Mouse (Mus musculus) heart, postnatal 0 days (tissue): ENCODE measurements around the gene Rhebl1. TPM values are rescaled to one million over a fixed set of nuclear protein-coding genes. Genes with fewer than 3 reads are reported as not detected.
A peak's percentile ranks its signal among the peaks of the same experiment; 100 is the strongest.

Experiments
- ATAC-seq: fragments of 200-750 bp; cut with Nextera tagmentation; 2 replicates; pipeline ENCODE4 v1.8.0; 2017; ENCODE audit warnings: low read depth, moderate number of reproducible peaks, moderate library complexity; ENCODE audit not compliant: insufficient read depth
- DNase-seq: peaks from one replicate; pipeline ENCODE4 v3.0.0-alpha.2; 2016; ENCODE audit warnings: low spot score
- H3K27ac ChIP-seq: fragments of 300-500 bp; sonication (generic); 2 replicates; pipeline ENCODE4 v1.5.1; 2014; ENCODE audit warnings: low read depth, mild to moderate bottlenecking
- H3K27me3 ChIP-seq: fragments of 300-500 bp; sonication (generic); 2 replicates; pipeline ENCODE4 v1.6.1; 2014; ENCODE audit warnings: low read length, mixed read lengths; ENCODE audit not compliant: control insufficient read depth, insufficient read depth
- H3K36me3 ChIP-seq: fragments of 300-500 bp; sonication (generic); replicated peaks from 2 replicates; pipeline ENCODE4 v1.6.1; 2014; ENCODE audit warnings: low read length, mixed read lengths; ENCODE audit not compliant: control insufficient read depth, insufficient read depth
- H3K4me1 ChIP-seq: fragments of 300-500 bp; sonication (generic); 2 replicates; pipeline ENCODE4 v1.6.1; 2014; ENCODE audit warnings: antibody characterized with exemption; ENCODE audit not compliant: control insufficient read depth, insufficient read depth
- H3K4me2 ChIP-seq: fragments of 300-500 bp; sonication (generic); 2 replicates; pipeline ENCODE4 v1.6.1; 2014; ENCODE audit warnings: low read depth, mild to moderate bottlenecking, low read length, moderate library complexity
- H3K4me3 ChIP-seq: fragments of 300-500 bp; sonication (generic); 2 replicates; pipeline ENCODE4 v1.5.1; 2014; ENCODE audit warnings: low read depth, low read length
- H3K9ac ChIP-seq: fragments of 300-500 bp; sonication (generic); replicated peaks from 2 replicates; pipeline ENCODE4 v1.6.1; 2014; ENCODE audit warnings: low read depth, low read length, mixed read lengths
- H3K9me3 ChIP-seq: fragments of 300-500 bp; sonication (generic); replicated peaks from 2 replicates; pipeline ENCODE4 v1.6.1; 2016; ENCODE audit warnings: low read length; ENCODE audit not compliant: control insufficient read depth
- CTCF ChIP-seq: IDR thresholded peaks from 2 replicates; pipeline ENCODE4 v1.5.1; 2016; ENCODE audit warnings: antibody characterized with exemption, control low read depth, low read depth
- EP300 ChIP-seq: IDR thresholded peaks from 2 replicates; pipeline ENCODE4 v1.6.1; 2016; ENCODE audit warnings: antibody characterized with exemption, low read depth
- WGBS: fragments of 180-500 bp; shearing (Covaris S2); extraction: QIAGEN DNeasy Blood & Tissue Kit; methylation state at CpG from one replicate; pipeline ENCODE4 v1.1.7; 2014; 5-methylcytosine and 5-hydroxymethylcytosine counted together
- polyA plus RNA-seq: library from polyadenylated mRNA; unstranded; fragments of >200 nt; fragmentation: Nextera tagmentation; extraction: Ambion mirVana; gene quantifications from 2 replicates; pipeline ENCODE4 v1.2.1, GENCODE M21; 2015
- total RNA-seq: library from RNA; depleted of rRNA; stranded (reverse); fragments of >200 nt; gene quantifications from 2 replicates; pipeline ENCODE4 v1.2.3, GENCODE M21; 2014; ENCODE audit warnings: low replicate concordance

The Rhebl1 gene
- total and polyA plus RNA-seq, 2 experiments from 2014 or later, result 4.1 to 12.6 TPM

DNA sequence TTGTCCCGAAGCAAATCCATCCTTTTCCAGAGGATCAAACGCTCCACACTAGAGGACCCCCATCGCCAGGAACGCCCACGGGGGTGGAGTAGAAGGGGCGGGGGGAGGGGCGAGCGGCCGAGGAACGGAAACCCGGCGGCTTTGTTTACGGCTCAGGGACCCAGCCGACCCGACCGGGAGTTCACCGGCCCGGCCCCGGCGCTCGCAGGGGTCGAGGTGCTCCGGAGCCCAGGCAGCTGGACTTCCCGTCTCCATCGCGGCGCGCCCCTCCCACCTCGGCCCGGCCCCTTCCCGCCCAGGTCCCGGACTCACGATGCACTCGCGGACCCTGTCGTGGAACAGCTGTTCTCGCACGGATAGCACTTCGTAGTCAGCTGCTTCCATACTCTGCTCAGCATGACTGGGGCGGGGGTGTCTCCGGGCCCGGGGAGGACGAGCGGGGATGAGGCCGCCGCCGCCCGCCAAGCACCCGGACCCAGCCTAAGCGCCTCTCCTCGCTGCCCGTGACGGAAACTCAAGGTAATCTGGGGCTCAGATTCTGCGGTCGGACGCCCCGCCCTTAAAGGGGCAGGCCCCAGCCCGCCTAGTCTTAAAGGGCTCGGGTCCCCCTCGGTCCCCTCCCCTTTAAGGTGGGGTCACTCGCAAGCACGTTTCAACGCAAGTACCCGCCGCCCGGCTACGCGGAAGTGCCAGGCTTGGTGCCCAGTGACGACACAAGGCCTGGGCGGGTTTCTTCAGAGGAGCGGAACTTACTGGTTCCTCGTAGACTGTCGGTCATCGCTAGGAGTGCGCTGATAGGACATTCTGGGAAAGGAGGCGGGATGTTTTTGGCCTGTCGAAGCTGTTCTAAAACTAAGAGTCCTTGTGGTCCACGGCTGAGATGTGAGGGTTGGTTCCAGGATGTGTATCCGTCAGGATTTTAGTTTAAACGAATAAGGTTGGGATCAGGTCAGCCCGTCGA lies 23.5 kb upstream of the Rhebl1 start, which contains the start of gene Lmbr1l:
Lmbr1l (minus strand) TSS at position 694 of the 961 bp plus-strand sequence.
- under 1% methylated on average over 77 of the region's 82 CpGs for WGBS
- peak within 1 kb of the TSS; percentile 97 for H3K27ac ChIP-seq

DNA sequence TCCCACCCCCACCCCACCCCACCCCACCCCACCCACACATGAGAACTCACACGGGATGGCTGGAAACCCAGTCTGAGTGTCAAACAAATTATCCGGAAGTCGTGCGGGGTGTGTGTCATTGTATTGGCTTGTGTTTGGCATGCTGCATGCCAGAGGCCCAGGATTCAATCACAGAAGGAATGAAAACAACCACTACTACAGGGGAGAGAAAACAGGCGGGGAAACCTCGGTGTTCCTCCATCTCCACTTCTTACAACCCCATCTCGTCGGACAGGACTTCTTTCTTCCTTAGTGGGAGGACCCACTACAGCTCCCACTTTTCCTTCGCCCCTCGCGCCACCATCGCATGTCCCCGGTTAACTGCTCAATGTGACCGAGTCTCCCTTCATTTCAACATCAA lies 22.8 kb upstream of the Rhebl1 start:
- ATAC-seq, result no peak

More for the DNA sequence above, 23.5 kb upstream of the Rhebl1 start, which contains the start of gene Lmbr1l:
- Histone ChIP-seq H3K4me2 (peak within 1 kb of the TSS; percentile 94), H3K4me3 (peak within 1 kb of the TSS; percentile 95), H3K4me1 (peaks cover 12% of the 10 kb centered on the region), H3K36me3 (peaks cover 26% of the 10 kb centered on the region), H3K9ac (peak within 1 kb of the TSS; percentile 87), H3K9me3 (no peaks in the 10 kb centered on the region), H3K27me3 (no peaks in the 10 kb centered on the region)
- DNase-seq, result peak; percentile 99
- TF ChIP-seq CTCF, result no peak
- peak; percentile 34; the same call in 1 of the 2 replicates for TF ChIP-seq EP300
- peak; percentile 96 for ATAC-seq

DNA sequence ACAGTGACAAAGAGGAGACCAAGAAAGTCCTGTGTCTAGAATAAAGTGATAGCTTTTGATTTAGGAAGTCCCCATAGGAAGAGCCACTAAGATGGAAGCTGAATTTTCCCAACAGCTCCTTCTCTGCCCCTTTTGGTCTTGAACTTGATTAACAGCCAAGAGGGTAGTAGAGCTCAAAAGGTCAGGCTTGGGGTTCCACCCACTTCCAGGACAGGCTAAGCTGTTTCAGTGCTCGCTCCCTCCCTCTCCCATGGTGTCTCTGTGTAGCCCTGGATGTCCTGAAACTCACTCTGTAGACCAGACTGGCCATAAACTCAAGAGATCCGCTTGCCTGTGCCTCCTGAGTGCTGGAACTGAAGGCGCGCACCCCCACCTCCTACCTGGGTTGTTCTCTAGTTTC lies 21.7 kb upstream of the Rhebl1 start:
- H3K4me1 ChIP-seq, result peaks cover 12% of the 10 kb centered on the region
- no peak overlapping the region for H3K9ac ChIP-seq
- H3K9me3 ChIP-seq, result no peaks in the 10 kb centered on the region
- no peak for TF ChIP-seq CTCF
- no peak for TF ChIP-seq EP300
- H3K27me3 ChIP-seq, result no peaks in the 10 kb centered on the region
- no peak for DNase-seq
- WGBS, result 89% methylated on average over 4 of the region's 4 CpGs
- H3K36me3 ChIP-seq, result peaks cover 44% of the 10 kb centered on the region
- no peak for ATAC-seq
- peak overlapping the region; percentile 94 for H3K4me2 ChIP-seq
- H3K4me3 ChIP-seq, result no peak overlapping the region
- H3K27ac ChIP-seq, result no peak overlapping the region

More for the DNA sequence above, 22.8 kb upstream of the Rhebl1 start:
- Histone ChIP-seq H3K36me3 (peaks cover 33% of the 10 kb centered on the region), H3K27me3 (no peaks in the 10 kb centered on the region), H3K4me3 (peak overlapping the region; percentile 95), H3K27ac (peak overlapping the region; percentile 97), H3K4me1 (peaks cover 12% of the 10 kb centered on the region), H3K9ac (peak overlapping the region; percentile 87), H3K4me2 (peak overlapping the region; percentile 94), H3K9me3 (no peaks in the 10 kb centered on the region)
- TF ChIP-seq EP300, result no peak
- TF ChIP-seq CTCF, result no peak
- no peak for DNase-seq
- WGBS, result under 1% methylated on average over 14 of the region's 14 CpGs

DNA sequence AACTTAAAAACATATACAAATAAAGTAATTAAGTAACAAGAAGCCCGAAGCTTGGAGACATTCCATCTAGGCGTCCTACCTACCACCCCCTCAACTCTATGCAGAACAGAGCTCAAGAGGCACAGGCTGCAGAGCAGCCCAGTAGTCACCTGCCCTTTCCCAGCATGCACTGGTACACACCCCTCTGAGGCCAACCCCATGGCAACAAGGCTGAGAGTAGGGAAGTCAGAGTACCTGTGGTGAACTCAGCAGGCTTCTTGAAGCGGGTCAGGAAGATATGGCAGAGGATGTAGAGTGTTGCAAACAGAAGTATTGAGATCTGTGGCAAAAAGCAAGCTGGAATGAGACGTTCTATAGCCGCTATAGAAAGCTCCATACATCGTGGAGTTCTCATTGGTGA lies 20.6 kb upstream of the Rhebl1 start:
- WGBS, result 88% methylated on average over 6 of the region's 6 CpGs
- Histone ChIP-seq H3K9ac (no peak overlapping the region), H3K27me3 (no peaks in the 10 kb centered on the region), H3K36me3 (peaks cover 52% of the 10 kb centered on the region), H3K27ac (no peak overlapping the region), H3K4me2 (no peak overlapping the region), H3K9me3 (no peaks in the 10 kb centered on the region), H3K4me3 (no peak overlapping the region), H3K4me1 (peaks cover 12% of the 10 kb centered on the region)
- no peak for DNase-seq
- TF ChIP-seq CTCF (no peak), EP300 (no peak)
- ATAC-seq, result no peak

DNA sequence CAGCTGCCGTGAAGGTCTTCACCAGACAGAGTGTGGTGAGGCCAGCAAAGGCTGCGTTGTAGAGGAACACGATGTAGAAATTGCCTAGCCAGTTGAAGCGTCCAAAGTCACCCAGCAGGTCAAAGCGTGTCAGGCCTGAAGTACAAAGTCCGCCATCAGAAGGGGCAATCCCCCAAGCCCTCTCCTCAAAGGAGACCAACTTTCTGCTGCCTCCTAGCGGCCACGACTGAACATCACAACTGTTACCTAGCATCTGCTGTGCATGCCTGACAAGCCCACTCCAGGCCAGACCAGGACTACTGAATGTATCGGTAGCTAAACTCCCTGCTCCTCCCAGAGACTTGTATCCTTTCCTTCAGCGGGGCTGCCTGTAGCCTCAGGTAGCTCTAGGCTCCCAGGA lies 10.4 kb upstream of the Rhebl1 start:
- Histone ChIP-seq H3K9me3 (no peaks in the 10 kb centered on the region), H3K36me3 (peaks cover 60% of the 10 kb centered on the region), H3K4me2 (no peak overlapping the region), H3K4me3 (no peak overlapping the region), H3K4me1 (no peaks in the 10 kb centered on the region), H3K9ac (no peak overlapping the region), H3K27me3 (0 out of 2 replicates have a peak, but pooled peaks cover 3% of the 10 kb centered on the region), H3K27ac (no peak overlapping the region)
- no peak for DNase-seq
- ATAC-seq, result no peak
- peak; percentile 55 for TF ChIP-seq CTCF
- TF ChIP-seq EP300, result no peak
- 37% methylated on average over 10 of the region's 10 CpGs for WGBS
